Mouse (Mus musculus): Measurements from ENCODE around the gene Snf8.

GRCm38 (mm10) chr11:96033264-96033663, 1.4 kb upstream of the Snf8 start:
- no peak for TF ChIP-seq GATA1 (IDR thresholded peaks at IDR 0.05; ENCODE audit: low read length)
- TF ChIP-seq TAL1 (IDR thresholded peaks at IDR 0.05; ENCODE audit: low read length) = no peak

All from erythroblast, embryonic 14.5 days (primary cell).